Mouse (Mus musculus) lung, postnatal 0 days (tissue): Measurements from ENCODE around the gene Fmo3. TPM values are rescaled to one million over a fixed set of nuclear protein-coding genes. Genes with fewer than 3 reads are reported as not detected.
A peak's percentile ranks its signal among the peaks of the same experiment; 100 is the strongest.

ENCODE experiments used
- ATAC-seq: fragments of 200-750 bp; cut with Nextera tagmentation; 2 replicates; pipeline ENCODE4 v1.8.0; 2017; ENCODE audit warnings: moderate library complexity
- DNase-seq: peaks from one replicate; pipeline ENCODE4 v3.0.0-alpha.2; 2016; ENCODE audit warnings: low spot score
- H3K27ac ChIP-seq: fragments of 300-500 bp; sonication (generic); 2 replicates; pipeline ENCODE4 v1.5.1; 2014; ENCODE audit warnings: antibody characterized with exemption, mild to moderate bottlenecking, low read length, mixed read lengths
- H3K27me3 ChIP-seq: fragments of 300-500 bp; sonication (generic); replicated peaks from 2 replicates; pipeline ENCODE4 v1.6.1; 2014; ENCODE audit warnings: low read length, mixed read lengths; ENCODE audit not compliant: insufficient read depth
- H3K36me3 ChIP-seq: fragments of 300-500 bp; sonication (generic); 2 replicates; pipeline ENCODE4 v1.6.1; 2014; ENCODE audit warnings: low read length, mixed read lengths; ENCODE audit not compliant: insufficient read depth
- H3K4me1 ChIP-seq: fragments of 300-500 bp; sonication (generic); 2 replicates; pipeline ENCODE4 v1.6.1; 2014; ENCODE audit warnings: antibody characterized with exemption, low read depth, low read length, mixed read lengths; ENCODE audit not compliant: insufficient read depth
- H3K4me2 ChIP-seq: fragments of 300-500 bp; sonication (generic); replicated peaks from 2 replicates; pipeline ENCODE4 v1.6.1; 2014; ENCODE audit warnings: low read depth, mild to moderate bottlenecking, low read length, moderate library complexity, mixed read lengths
- H3K4me3 ChIP-seq: fragments of 300-500 bp; sonication (generic); 2 replicates; pipeline ENCODE4 v1.5.1; 2014; ENCODE audit warnings: low read depth, low read length
- H3K9ac ChIP-seq: fragments of 300-500 bp; sonication (generic); replicated peaks from 2 replicates; pipeline ENCODE4 v1.6.1; 2014; ENCODE audit warnings: low read depth, mild to moderate bottlenecking
- H3K9me3 ChIP-seq: fragments of 300-500 bp; sonication (generic); 2 replicates; pipeline ENCODE4 v1.6.1; 2016; ENCODE audit warnings: low read length, mixed read lengths
- CTCF ChIP-seq: IDR thresholded peaks from 2 replicates; pipeline ENCODE4 v1.5.1; 2016; ENCODE audit warnings: antibody characterized with exemption, mild to moderate bottlenecking
- EP300 ChIP-seq: IDR thresholded peaks from 2 replicates; pipeline ENCODE4 v1.6.1; 2016; ENCODE audit warnings: antibody characterized with exemption, mild to moderate bottlenecking, control low read depth
- WGBS: fragments of 180-500 bp; shearing (Covaris S2); extraction: QIAGEN DNeasy Blood & Tissue Kit; methylation state at CpG from one replicate; pipeline ENCODE4 v1.1.7; 2014; 5-methylcytosine and 5-hydroxymethylcytosine counted together
- polyA plus RNA-seq: library from polyadenylated mRNA; unstranded; fragments of >200 nt; fragmentation: Nextera tagmentation; extraction: Ambion mirVana; gene quantifications from 2 replicates; pipeline ENCODE4 v1.2.1, GENCODE M21; 2015

Fmo3 gene
- polyA plus RNA-seq, 1 experiment from 2014 or later, result 1.2 TPM

GRCm38 (mm10) chr1:162986121-162986748 lies 1.9 kb upstream of the Fmo3 start:
- peak; percentile 69 for TF ChIP-seq EP300
- no peak for TF ChIP-seq CTCF
- H3K27ac ChIP-seq, result no peak overlapping the region
- peak; percentile 41 for DNase-seq
- WGBS, result 69% methylated on average over 2 of the region's 2 CpGs
- peak; percentile 30; the same call in 1 of the 2 replicates for ATAC-seq
- no peaks in the 10 kb centered on the region for H3K27me3 ChIP-seq
- no peaks in the 10 kb centered on the region for H3K4me1 ChIP-seq
- H3K4me2 ChIP-seq, result no peak overlapping the region
- no peaks in the 10 kb centered on the region for H3K36me3 ChIP-seq
- H3K9ac ChIP-seq, result no peak overlapping the region
- no peak overlapping the region for H3K4me3 ChIP-seq
- H3K9me3 ChIP-seq, result no peaks in the 10 kb centered on the region

GRCm38 (mm10) chr1:162963556-162963955 lies 20.8 kb downstream of the Fmo3 start:
- no peaks in the 10 kb centered on the region for H3K9me3 ChIP-seq
- H3K4me2 ChIP-seq, result no peak overlapping the region
- DNase-seq (peak; percentile 83), ATAC-seq (peak; percentile 79)
- no peak overlapping the region for H3K4me3 ChIP-seq
- H3K4me1 ChIP-seq, result no peaks in the 10 kb centered on the region
- H3K27me3 ChIP-seq, result no peaks in the 10 kb centered on the region
- 53% methylated on average over 2 of the region's 2 CpGs for WGBS
- H3K9ac ChIP-seq, result no peak overlapping the region
- no peaks in the 10 kb centered on the region for H3K36me3 ChIP-seq
- TF ChIP-seq EP300 (peak; percentile 91), CTCF (no peak)
- H3K27ac ChIP-seq, result no peak overlapping the region

- peak; percentile 37; the same call in 1 of the 2 replicates for ATAC-seq
- TF ChIP-seq CTCF (no peak), EP300 (peak; percentile 29; the same call in 1 of the 2 replicates)
- peak; percentile 43 for DNase-seq
- Histone ChIP-seq H3K9me3 (no peaks in the 10 kb centered on the region), H3K27me3 (no peaks in the 10 kb centered on the region), H3K36me3 (no peaks in the 10 kb centered on the region), H3K4me2 (no peak overlapping the region), H3K4me1 (no peaks in the 10 kb centered on the region), H3K9ac (no peak overlapping the region), H3K27ac (no peak overlapping the region), H3K4me3 (no peak overlapping the region)
- 77% methylated on average over 1 of the region's 1 CpGs for WGBS
Observed at GRCm38 (mm10) chr1:162957422-162957821, 26.9 kb downstream of the Fmo3 start.

GRCm38 (mm10) chr1:162953079-162953478 lies 31.2 kb downstream of the Fmo3 start:
- WGBS, result 48% methylated on average over 2 of the region's 2 CpGs
- Histone ChIP-seq H3K4me2 (no peak overlapping the region), H3K4me1 (no peaks in the 10 kb centered on the region), H3K36me3 (no peaks in the 10 kb centered on the region), H3K9me3 (no peaks in the 10 kb centered on the region), H3K4me3 (no peak overlapping the region), H3K27me3 (no peaks in the 10 kb centered on the region), H3K9ac (no peak overlapping the region), H3K27ac (no peak overlapping the region)
- ATAC-seq (peak; percentile 60), DNase-seq (peak; percentile 29)
- TF ChIP-seq CTCF (no peak), EP300 (peak; percentile 39; the same call in 1 of the 2 replicates)

GRCm38 (mm10) chr1:162949763-162950162 lies 34.6 kb downstream of the Fmo3 start:
- WGBS, result 72% methylated on average over 1 of the region's 1 CpGs

GRCm38 (mm10) chr1:162947934-162948333 lies 36.4 kb downstream of the Fmo3 start:
- Histone ChIP-seq H3K4me1 (no peaks in the 10 kb centered on the region), H3K4me3 (no peak overlapping the region), H3K27ac (no peak overlapping the region), H3K36me3 (no peaks in the 10 kb centered on the region), H3K9me3 (no peaks in the 10 kb centered on the region), H3K9ac (no peak overlapping the region), H3K27me3 (no peaks in the 10 kb centered on the region), H3K4me2 (no peak overlapping the region)
- 89% methylated on average over 6 of the region's 6 CpGs for WGBS
- TF ChIP-seq CTCF (no peak), EP300 (no peak)
- no peak for DNase-seq
- no peak for ATAC-seq

More at GRCm38 (mm10) chr1:162949763-162950162, 34.6 kb downstream of the Fmo3 start:
- Histone ChIP-seq H3K27ac (no peak overlapping the region), H3K36me3 (no peaks in the 10 kb centered on the region), H3K4me2 (no peak overlapping the region), H3K27me3 (no peaks in the 10 kb centered on the region), H3K9me3 (no peaks in the 10 kb centered on the region), H3K4me3 (no peak overlapping the region), H3K9ac (no peak overlapping the region), H3K4me1 (no peaks in the 10 kb centered on the region)
- TF ChIP-seq EP300 (no peak), CTCF (no peak)
- DNase-seq (no peak), ATAC-seq (no peak)
